Mouse (Mus musculus): ENCODE results near the gene Bhmt2.
A peak's percentile ranks its signal among the peaks of the same experiment; 100 is the strongest.

Bhmt2 gene

DNA sequence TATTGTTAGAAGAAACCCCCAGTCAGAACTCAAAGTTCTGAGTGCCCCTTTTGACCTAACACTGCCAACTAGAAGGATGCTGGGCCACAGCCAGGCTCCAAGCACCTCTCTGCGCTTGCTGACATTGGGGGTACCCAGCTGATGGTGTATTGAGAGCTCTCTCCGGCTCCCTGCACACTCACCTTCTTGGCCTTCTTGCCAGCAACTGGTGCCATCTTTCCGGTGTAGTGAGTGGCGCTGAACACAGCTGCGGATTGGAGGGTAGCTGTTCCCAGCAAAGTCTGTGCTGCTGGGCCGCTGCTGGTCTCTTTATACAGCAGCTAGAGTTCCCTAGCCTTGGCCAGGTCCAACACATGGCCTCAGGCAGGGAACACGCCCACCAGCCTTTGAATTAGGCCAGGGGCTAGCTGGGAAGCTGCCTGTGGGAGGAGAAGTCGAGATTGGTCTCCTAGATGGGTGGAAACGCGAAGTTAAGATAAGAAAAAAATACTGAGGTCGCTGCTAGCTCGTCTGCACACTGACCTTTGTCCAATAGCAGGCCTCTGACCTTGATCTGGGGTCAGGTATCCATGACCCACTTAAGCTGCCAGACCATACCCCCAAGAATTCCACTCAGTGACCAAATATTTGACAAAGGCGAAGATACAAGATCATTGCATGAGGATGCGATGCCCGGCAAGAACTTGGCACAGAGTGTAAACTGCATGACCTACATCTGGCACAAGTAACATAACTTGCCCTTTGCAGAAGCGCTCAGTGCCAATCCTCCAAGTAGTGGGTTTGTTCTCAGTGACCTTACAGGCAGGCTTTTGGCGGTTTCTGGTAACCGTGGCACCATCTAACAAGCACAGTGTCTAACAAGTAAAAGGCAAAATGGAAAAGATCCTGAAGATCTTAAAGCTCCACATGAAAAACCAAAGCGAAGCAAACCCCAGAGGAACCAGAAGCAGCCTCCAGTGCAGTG, 36.5 kb downstream of the Bhmt2 start, which contains the start of gene Bhmt:
Gene Bhmt, minus strand, starts transcription at position 680 of the 964 bp plus-strand sequence.
- DNase-seq = peak in 1 of 2 experiments; percentile 47

DNA sequence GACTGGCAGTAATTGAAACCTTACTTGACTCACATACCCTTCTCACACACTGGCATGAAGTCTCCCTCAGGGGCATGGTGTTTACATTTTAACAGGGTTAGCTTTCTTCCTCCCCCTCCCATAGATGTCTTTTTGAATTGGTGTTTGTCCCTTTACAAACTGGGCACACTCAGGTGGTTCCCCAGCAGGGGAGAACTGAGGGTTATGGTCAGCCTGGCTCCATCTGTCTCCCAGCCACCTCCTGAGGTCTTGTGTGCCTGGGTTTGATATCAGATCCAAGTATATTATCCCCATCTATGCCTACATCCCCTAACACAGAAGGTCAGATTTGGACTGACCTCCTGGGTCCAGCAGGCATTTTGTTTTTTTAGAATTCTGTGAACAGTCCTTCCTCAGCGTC, 37.5 kb downstream of the Bhmt2 start:
- peak; percentile 52 to 71 for DNase-seq

DNA sequence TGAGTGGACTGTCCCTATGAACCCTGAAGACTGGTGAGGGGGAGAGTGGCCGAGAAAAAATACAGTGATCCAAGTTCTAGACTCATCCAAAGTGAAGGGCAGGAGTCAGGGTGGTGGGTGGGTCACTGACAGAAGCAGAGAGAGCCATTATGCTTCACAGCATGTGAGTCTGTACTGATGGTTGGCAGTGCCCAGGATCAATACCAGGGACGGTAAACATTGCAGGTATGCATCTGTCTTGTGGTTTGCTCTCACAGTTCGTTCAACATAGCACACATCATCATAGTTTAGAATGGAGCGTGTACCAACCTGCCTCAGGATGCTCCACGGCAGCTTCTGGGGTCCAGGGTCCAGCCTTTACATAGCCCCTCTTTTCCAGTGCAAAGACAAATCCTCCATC, 41.2 kb downstream of the Bhmt2 start:
- DNase-seq = no peak

DNA sequence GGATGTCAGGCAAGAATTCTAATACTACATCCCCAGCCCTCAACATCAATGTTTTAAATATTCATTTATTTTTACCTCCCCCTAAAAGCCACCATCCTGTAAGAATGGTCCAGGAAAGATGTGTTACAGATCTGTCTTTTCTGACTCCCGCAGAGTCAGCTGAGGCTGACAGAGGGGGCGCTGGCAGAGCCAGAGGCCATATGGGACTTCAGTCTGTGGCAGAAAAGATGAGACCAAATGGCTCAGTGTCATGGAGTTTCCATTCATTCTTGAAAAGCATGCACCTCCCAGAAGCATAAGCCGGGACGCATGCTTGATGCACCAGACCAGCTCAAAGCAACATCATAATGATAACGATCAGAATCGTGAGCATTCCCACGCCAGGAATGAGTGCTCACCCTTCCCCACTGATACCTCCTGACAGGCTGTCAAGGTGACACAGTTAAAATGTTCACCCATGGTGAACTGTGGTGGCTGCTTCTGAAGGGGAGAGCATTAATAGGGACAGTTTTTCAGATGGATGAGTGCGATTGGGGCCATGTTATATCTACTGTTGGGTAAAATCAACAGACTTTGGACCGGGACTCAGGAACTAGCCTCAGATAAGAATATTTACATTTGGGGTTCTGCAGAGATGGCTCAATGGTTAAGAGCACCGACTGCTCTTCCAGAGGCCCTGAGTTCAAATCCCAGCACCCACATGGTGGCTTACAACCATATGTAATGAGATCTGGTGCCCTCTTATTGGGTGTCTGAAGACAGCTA, 43.0 kb downstream of the Bhmt2 start:
- DNase-seq = peak; percentile 81 to 85

DNA sequence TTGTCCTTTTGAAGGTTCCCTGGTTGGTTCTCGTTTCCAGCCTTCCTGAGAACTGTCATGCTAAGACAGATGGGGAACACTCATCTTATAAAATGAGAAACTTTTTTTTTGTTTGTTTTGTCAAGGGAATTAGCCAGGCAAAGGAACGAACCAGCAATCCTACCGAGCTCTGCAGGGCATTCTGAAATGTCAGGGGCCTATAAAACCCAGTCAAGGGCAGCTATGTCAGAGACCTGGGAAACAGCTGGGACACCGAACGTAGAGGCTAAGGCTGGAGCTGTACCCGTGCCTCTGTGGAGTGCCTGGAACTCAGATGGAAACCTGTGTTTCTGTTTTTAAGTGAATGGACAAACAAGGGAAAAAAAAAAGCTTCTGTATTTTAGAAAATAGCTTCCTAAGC, 45.2 kb downstream of the Bhmt2 start:
- no peak for DNase-seq

DNA sequence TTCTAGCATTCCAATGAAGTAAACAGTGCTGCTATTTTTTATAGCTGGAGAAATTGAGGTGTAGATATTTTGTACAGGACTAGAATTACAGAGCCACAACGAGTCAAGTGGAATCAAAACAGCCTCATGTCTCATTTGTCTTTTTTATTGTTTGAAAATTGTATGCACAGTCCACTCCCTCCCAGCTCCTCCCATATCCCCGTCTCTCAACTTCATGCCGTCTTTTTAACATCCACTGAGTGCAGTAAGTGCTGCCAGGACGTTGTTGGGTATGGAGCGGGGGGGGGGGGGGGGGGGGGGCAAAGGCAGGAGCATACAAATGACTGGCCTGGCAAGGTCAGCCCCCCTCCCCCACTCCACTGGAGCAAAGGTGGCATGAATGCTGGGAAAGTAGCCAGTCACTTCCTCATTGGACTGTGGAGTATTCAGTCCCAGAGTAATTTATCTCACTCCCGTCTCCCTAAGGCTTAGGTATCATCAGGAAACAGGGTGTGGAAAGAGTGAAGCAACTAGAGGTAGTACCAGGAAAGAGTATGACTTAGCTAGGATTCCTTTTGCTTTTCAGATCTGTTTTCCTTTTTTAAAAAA, 59.6 kb downstream of the Bhmt2 start:
- DNase-seq = peak; percentile 42 to 43

DNA sequence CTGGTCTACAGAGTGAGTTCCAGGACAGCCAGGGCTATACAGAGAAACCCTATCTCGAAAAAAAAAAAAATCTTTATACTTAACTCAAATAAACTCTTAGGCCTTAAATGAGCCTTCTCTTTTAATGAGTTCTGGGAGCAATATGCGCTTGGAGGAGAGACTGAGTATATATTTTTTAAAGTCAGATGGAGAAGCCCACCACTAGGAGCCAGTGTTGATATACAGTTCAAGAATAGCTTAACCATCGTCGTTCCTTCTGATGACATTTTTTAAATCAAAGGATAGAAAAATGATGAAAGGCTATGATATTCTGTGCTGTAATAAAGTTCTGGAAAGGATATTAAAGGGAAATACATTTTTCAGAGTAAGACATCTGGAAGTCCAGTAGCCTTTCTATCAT, 60.3 kb downstream of the Bhmt2 start:
- no peak for DNase-seq

DNA sequence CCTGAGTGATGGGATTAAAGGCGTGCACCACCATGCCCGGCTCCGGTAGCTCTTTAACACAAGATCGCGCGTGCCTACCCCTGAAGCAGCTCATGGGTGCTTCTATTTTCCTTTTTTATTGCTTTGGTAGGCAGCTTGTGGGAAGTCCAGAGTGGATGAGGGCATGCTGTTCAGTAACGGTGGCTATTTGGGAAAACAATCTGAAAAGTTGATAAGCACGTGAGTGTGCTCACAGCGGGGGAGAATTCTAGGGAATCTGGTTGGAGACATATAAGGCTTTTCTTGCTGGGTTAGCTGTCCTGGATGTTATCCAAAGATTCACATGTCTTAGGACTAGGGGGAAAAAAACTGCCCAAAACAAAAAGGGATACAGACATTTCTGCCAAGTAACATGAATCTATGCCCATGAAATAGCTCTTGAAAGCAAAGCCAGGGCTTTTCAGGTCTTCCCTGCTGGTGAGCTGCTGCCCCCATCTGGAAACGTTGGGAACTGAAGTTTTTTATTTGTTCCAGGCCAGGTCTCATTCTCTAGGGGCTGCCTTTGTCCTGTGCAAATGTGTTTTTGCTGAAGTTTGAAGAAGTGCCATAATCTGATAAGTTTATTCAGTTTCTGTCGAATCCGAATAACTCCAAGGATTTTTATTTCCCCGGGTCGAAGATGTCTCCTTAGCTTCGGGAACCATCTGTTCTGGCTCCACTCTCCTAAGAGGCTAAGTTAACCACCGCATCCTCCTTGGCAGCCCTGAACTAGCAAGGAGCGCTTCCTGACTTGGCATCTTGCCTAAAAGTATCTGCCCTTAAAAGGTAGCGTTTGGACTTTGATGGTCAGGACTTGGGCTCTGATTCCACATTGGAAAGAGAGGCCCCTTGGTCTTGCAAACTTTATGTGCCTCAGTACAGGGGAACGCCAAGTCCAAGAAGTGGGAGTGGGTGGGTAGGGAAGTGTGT, 61.2 kb downstream of the Bhmt2 start:
- DNase-seq = peak; percentile 92 to 95

DNA sequence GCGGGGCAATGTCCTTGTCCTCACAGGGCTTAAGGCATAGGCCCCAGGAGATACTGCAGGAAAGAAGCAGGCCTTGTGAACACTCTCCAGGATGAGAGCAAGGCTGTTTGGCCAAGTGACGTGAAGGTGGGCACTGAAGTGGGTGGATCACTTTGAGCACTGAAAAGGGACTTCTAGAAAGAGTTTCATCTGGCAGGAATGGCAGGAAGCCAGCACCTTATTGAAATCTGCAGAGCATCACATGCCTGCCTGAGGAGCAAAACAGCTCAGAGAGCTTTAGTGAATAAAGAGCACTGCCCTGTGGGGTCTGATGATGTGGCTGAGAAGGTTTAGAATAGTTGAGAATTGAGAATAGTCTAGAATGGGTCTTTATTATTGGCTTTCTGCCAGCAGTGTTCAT, 65.6 kb downstream of the Bhmt2 start:
- no peak for DNase-seq

DNA sequence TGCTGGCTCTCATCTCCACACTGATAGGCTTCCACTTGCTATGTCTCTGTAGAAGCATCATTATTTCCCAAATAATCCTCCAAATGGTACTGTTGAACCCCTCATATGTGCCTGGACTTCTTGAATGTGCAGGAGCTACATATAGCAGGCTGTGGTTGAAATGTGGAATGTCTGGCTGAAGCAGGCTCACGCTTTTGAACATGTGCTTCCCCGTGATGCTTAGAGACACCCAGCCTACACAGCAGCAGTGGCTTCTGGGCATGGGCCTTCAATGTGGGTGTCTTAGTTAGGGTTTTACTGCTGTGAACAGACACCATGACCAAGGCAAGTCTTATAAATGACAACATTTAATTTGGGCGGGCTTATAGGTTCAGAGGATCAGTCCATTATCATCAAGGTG, 66.4 kb downstream of the Bhmt2 start:
- no peak for DNase-seq

DNA sequence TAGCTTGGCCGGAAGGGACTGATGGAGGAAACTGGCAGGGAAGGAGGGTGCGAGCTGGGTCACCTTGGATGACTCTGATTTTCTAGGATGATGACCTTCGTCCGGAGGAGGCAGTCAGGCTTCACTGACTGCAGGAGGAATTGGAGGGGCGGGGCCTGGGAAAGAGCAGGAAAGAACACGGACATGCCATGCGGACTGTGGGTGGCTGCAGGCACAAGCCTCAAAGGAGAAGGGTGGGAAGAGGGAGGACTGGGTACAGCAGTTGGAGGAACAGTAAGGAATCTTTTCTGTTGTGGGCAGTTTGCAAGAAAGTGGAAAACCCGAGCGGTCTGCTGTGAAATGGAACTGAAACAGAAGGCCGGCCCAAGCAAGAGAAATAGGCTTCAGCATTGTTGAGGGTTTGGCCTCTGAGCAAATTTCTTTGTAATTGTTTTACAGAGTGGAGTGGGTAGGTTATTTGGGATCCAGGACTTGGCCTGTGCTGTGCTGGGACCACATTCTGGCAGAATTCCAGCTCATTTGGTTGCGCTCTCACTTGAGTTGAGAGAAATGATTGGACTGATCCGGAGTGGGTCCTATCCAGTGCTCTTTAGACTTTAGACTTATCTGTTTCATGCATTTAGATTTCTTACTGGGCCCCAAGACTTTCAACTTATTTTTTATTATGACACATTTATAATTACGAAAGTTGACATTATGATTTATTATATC, 67.1 kb downstream of the Bhmt2 start:
- peak; percentile 34 to 43 for DNase-seq

All from cerebellum, postnatal 10 days (tissue).